Mouse (Mus musculus) embryo, embryonic 11.5 days (tissue): ENCODE measurements around the gene Slc15a2.
A peak's percentile ranks its signal among the peaks of the same experiment; 100 is the strongest.

ENCODE experiments used
- DNase-seq: peaks from one replicate; pipeline ENCODE4 v3.0.0-alpha.2; 2012; ENCODE audit warnings: low read depth, low spot score

The Slc15a2 gene

GRCm38 (mm10) chr16:36784594-36785313 is at the start of gene Slc15a2:
Slc15a2 (minus strand) TSS chr16:36784962.
- no peak for DNase-seq

DNA sequence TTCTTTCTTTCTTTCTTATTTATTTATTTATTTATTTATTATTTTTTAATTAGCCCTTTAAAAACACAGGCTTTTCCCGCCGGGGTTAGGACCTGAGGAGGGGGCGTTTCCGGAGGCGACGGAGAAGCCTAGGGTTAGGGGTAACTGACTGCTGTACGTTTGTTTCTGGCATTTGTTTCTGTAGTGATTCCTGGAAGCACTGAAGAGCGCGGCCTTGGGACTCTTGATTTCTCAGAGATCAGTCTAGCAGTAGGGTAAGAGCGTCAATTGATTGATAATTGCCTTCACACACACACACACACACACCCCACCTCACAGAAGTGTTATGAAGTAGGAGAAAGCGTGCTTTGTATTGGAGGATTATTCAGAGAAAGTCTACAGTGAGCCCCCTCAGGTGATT is 44.1 kb upstream of the Slc15a2 start:
- DNase-seq = no peak

- peak; percentile 71 for DNase-seq
Observed at GRCm38 (mm10) chr16:36828054-36828786, 43.5 kb upstream of the Slc15a2 start, which contains the start of gene Iqcb1. Iqcb1 (plus strand) TSS chr16:36828385.

DNA sequence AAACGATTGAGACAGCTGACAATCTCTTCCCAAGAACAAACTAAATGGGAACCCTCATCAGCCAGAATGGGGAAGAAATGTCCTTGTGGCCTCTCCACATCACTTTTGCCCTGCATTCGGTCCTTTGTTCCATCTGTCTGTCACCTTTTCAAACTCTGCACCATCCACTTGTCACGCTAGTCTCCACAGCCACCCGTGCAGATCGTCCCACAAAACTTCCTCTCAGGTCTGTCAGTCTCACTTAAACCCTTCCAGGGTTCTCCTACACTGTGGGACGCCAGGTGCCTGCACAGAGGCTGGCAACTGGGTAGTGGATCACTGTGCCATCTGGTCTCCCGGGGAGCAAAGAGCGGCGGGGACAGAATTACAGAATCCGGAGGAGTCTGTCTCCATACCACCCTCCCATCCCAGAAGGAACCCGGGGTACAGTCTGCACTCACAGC is 42.9 kb upstream of the Slc15a2 start:
- DNase-seq = no peak

- peak; percentile 20 for DNase-seq
Observed at GRCm38 (mm10) chr16:36821474-36821873, 36.7 kb upstream of the Slc15a2 start.

DNA sequence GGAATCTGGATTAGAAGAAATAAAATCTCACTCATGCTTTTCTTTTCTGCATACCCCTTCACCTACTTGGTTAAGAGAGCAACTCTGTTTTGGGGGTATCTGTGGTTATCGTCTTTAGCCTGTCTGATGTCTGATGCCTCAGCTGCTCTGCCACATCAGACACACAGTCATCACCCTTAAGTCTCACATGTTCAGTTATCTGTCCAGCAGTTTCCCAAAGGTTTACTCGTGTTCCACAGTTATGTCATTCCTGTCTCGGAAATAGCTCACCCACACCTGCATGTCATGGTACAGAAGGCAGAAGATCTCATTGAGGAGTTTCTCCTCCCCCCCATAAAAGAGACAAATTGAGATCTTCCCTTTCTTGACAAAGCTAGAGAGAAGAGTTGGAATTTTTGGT is 36.0 kb upstream of the Slc15a2 start:
- no peak for DNase-seq

DNA sequence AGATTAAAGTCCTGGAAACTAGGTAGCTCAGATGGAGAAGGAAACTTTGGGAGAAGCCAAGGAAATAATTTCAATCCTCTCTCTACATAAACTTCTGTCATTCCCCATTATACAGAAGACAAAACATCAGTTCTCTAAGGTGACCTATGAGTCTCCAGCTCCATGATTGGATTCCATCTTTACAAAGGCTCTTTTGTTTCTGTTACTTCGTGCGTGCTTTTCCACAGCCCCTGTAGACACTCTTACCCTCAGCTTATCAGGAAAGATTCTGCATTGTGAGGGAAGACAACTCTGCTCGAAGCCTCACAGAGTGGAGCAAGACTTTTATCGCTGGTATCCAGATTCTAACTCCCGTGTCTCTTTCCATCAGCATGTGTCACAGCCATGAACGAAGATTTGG is 35.3 kb upstream of the Slc15a2 start:
- DNase-seq = no peak

DNA sequence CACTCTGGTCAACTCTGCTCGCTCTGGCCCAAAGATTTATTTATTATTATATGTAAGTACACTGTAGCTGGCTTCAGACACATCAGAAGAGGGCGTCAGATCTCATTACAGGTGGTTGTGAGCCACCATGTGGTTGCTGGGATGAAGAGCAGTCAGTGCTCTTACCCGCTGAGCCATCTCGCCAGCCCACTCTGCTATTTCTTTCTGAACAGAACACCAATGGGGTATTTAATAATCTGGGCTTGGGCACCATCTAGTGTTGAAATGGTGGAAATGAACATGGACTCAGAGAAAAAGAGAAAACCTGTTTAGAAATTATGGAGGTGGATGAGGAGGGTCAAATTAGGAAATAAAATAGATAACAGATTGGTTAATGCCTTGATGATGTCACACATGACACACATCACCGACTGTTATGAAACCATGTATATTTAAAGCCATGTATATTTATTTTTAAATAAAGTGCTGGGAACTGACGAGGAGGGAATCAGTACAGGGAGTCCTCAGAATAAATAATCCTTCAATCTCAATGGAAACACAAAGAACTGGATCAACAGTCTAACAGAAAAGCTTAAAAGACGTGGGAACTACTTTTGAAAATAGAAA is 32.7 kb upstream of the Slc15a2 start:
- peak; percentile 79 for DNase-seq

DNA sequence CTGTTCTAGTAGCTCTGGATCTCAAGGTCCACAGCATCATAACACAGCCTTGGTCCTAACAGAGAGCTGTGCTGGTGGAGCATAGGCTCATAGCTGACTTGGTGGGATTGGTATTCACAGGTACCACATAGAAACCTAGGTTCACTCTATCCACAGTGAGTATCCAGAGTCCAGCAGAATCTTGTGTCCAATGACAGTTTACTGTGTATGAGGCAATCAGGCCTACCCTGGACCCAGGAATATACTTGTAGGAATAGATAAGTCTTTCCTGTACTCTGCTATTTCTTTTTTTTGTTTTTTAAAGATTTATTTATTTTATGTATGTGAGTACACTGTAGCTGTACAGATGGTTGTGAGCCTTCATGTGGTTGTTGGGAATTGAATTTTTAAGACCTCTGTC is 32.2 kb upstream of the Slc15a2 start:
- no peak for DNase-seq

- DNase-seq = no peak
Observed at GRCm38 (mm10) chr16:36813680-36814079, 28.9 kb upstream of the Slc15a2 start.

GRCm38 (mm10) chr16:36808616-36809015 is 23.9 kb upstream of the Slc15a2 start:
- DNase-seq = no peak

DNA sequence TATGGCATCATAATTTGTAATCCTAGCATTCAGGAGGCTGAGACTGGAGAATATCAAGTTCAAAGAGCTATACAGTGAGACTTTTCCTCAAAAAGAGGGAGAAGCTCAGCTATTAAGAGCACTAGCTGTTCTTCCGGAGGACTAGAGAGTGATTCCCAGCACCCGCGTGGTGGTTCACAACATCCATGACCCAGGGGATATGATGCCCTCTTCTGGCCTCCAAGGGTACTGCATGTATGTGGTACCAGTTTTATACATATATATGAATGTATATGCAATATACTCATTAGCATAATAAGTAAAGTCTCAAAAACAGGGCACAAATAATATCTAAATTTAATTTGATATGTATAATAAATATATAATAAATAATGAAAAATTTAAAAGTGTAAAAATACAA is 17.6 kb upstream of the Slc15a2 start:
- no peak for DNase-seq

DNA sequence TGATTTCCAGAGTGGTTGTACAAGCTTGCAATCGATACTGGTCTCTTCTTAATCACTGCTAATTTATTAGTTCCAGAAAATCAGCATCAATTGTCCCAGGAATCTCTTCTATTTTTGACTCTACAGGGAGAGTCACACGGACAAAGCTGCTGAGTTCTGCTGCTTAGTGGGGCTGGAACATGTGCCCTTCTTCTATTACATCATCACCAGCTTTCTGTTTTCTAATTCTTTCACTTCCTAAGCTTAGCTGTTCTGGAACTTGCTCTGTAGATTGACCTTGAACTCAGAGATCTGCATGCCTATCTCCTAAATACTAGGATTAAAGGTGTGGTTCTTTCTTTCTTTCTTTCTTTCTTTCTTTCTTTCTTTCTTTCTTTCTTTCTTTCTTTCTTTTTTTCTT is 13.6 kb upstream of the Slc15a2 start:
- no peak for DNase-seq

DNA sequence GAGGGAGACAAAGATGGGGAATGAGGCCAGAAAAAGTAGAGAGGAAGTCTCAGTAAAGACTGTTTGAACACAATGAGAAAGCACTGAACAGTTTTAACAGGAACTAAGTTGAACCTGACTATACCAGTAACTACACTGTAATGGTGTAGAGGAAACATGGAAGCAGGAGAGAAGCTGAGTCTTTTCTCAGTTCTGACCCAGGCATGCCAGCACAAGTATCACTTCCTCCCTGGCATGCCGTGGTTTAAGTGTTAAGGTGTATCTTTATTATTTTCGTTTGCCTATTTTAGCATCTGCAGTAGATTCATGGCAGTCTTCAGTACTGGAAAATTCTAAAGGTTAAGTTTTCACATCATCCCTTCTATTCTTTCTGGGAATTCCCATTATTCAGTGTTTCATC is 10.2 kb upstream of the Slc15a2 start:
- no peak for DNase-seq

- DNase-seq = no peak
Observed at GRCm38 (mm10) chr16:36790166-36790565, 5.4 kb upstream of the Slc15a2 start.

DNA sequence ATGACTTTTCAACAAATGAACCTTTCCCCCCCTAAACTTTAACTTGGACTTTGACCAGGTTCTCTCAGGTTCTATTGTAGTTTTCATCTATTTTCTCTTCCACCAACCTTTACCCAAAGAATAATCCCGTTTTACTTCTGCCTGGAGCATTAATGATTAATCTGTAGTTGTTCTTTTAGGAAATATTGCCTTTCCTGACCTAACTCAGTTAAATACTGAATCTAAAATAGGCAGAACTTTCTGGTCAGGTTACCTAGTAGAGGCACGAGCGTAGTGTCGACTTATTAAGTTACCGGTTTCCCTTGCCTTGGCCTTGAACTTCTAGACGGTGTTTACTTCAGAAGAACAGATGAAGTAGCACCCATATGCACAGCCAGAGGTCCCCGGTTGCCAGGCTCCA is 1.7 kb upstream of the Slc15a2 start:
- DNase-seq = no peak

DNA sequence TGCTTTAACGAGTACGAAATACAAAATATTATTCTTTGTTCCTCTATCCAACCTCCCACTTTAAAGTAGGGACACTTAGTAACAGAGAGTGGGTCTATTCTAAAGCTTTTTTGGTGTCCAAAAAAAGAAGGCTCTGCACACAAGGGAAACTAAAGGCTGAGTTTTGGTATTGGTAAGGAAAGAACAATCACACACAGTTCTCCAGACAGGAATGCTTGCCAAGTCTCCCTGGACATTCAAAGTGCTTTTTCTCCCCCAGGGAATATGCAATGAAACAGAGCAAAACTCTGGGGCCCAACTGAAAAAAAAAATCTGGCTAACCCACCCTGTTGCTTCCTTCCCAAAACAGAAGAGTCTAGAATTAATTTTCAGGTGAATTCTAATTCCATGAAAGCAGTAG is 616 bp downstream of the Slc15a2 start:
- no peak for DNase-seq

GRCm38 (mm10) chr16:36775658-36776057 is 9.1 kb downstream of the Slc15a2 start:
- DNase-seq = no peak

GRCm38 (mm10) chr16:36772996-36773395 is 11.8 kb downstream of the Slc15a2 start:
- no peak for DNase-seq

DNA sequence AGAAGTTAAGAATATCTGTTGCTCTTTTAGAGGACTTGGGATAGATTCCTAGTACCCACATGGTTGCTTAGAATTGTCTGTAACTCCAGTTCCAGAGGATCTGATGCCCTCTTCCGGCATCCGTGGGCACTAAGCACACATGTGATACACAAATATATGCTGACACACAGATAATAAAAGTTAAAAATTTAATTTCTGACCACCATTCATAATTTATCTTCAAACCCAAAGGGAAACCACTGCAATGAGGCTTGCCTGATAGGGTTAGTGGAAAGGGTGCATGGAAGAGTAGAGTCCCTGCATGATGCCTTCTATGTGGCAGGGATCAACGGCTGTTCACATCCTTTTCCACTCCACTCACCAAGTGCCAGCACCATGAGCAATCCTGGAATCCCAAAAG is 13.1 kb downstream of the Slc15a2 start:
- no peak for DNase-seq

- DNase-seq = no peak
Observed at GRCm38 (mm10) chr16:36771244-36771643, 13.5 kb downstream of the Slc15a2 start.

- DNase-seq = no peak
Observed at GRCm38 (mm10) chr16:36770830-36771229, 13.9 kb downstream of the Slc15a2 start.
